Mouse (Mus musculus) lung, adult 2 months (tissue): ENCODE data around the gene Man2b1. TPM values are rescaled to one million over a fixed set of nuclear protein-coding genes. Genes with fewer than 3 reads are reported as not detected.

ENCODE experiments used
- DNase-seq: peaks from one replicate; pipeline ENCODE4 v3.0.0; 2022
- H3K4me1 ChIP-seq: fragments of 200-500 bp; 2 replicates; pipeline ENCODE4 v1.6.1; 2011; ENCODE audit warnings: low read length; ENCODE audit not compliant: control insufficient read depth, insufficient read depth
- H3K4me3 ChIP-seq: fragments of 200-500 bp; replicated peaks from 2 replicates; pipeline ENCODE3; 2011; ENCODE audit warnings: low read depth, mild to moderate bottlenecking, control low read depth, low read length; ENCODE audit errors: extremely low read depth
- CTCF ChIP-seq: fragments of 200-500 bp; IDR thresholded peaks from 2 replicates; pipeline ENCODE4 v1.5.1; 2011; ENCODE audit warnings: mild to moderate bottlenecking, low read length, control low read depth; ENCODE audit not compliant: insufficient read depth
- POLR2A ChIP-seq: fragments of 200-500 bp; IDR thresholded peaks from 2 replicates; pipeline ENCODE4 v1.6.1; 2011; ENCODE audit warnings: low read depth, mild to moderate bottlenecking, control low read depth, low read length, borderline replicate concordance; ENCODE audit errors: extremely low read depth
- WGBS: fragments of 180-500 bp; shearing (Covaris S2); methylation state at CpG from one replicate; pipeline ENCODE4 v1.1.7; 2018; 5-methylcytosine and 5-hydroxymethylcytosine counted together
- polyA plus RNA-seq: library from polyadenylated mRNA; depleted of rRNA; stranded (reverse); fragments of >200 nt; gene quantifications from 2 replicates; pipeline ENCODE4 v1.2.3, GENCODE M21; 2012

The Man2b1 gene
- polyA plus RNA-seq, 1 experiment, result 87.1 TPM

GRCm38 (mm10) chr8:85043619-85044018, 39.5 kb upstream of the Man2b1 start:
- Histone ChIP-seq H3K4me3 (no peak overlapping the region), H3K4me1 (peaks cover under 1% of the 10 kb centered on the region; the same call in 1 of the 2 replicates)
- no peak for DNase-seq
- no peak for TF ChIP-seq CTCF
- no peak for TF ChIP-seq POLR2A
- 89% methylated on average over 6 of the region's 6 CpGs for WGBS

GRCm38 (mm10) chr8:85057367-85057766, 25.7 kb upstream of the Man2b1 start:
- WGBS, result 74% methylated on average over 7 of the region's 7 CpGs
- peaks cover 2% of the 10 kb centered on the region; the same call in 1 of the 2 replicates for H3K4me1 ChIP-seq
- TF ChIP-seq POLR2A (no peak), CTCF (no peak)
- no peak for DNase-seq
- no peak overlapping the region for H3K4me3 ChIP-seq

- peak within 1 kb of the TSS; percentile 93 for H3K4me3 ChIP-seq
- H3K4me1 ChIP-seq, result peaks cover 2% of the 10 kb centered on the region; the same call in 1 of the 2 replicates
- DNase-seq, result peak; percentile 88
- TF ChIP-seq POLR2A (peak; percentile 36; the same call in 1 of the 2 replicates), CTCF (no peak)
- 1% methylated on average over 53 of the region's 53 CpGs for WGBS
Measured at GRCm38 (mm10) chr8:85059879-85060616, 23.0 kb upstream of the Man2b1 start, which contains the start of gene Fbxw9. Gene Fbxw9 (plus strand): TSS chr8:85060055.

- Histone ChIP-seq H3K4me1 (peaks cover 2% of the 10 kb centered on the region; the same call in 1 of the 2 replicates), H3K4me3 (no peak overlapping the region)
- DNase-seq, result no peak
- 95% methylated on average over 4 of the region's 4 CpGs for WGBS
- TF ChIP-seq CTCF (no peak), POLR2A (no peak)
Measured at GRCm38 (mm10) chr8:85062603-85063002, 20.5 kb upstream of the Man2b1 start.

- no peak overlapping the region for H3K4me3 ChIP-seq
- WGBS, result 40% methylated on average over 2 of the region's 2 CpGs
- TF ChIP-seq POLR2A (no peak), CTCF (no peak)
- no peak for DNase-seq
- H3K4me1 ChIP-seq, result peaks cover 2% of the 10 kb centered on the region; the same call in 1 of the 2 replicates
Measured at GRCm38 (mm10) chr8:85065213-85065612, 17.9 kb upstream of the Man2b1 start.

- TF ChIP-seq CTCF (no peak), POLR2A (no peak)
- 96% methylated on average over 2 of the region's 2 CpGs for WGBS
- H3K4me1 ChIP-seq, result peaks cover 3% of the 10 kb centered on the region
- DNase-seq, result no peak
- H3K4me3 ChIP-seq, result no peak overlapping the region
Measured at GRCm38 (mm10) chr8:85067155-85067554, 15.9 kb upstream of the Man2b1 start.

- no peak for DNase-seq
- Histone ChIP-seq H3K4me3 (no peak within 1 kb of the TSS), H3K4me1 (peaks cover 7% of the 10 kb centered on the region)
- TF ChIP-seq CTCF, result no peak
- TF ChIP-seq POLR2A, result no peak
Measured at GRCm38 (mm10) chr8:85067982-85068381, 15.1 kb upstream of the Man2b1 start, which contains the start of gene Gm5741. Gene Gm5741 (minus strand): TSS chr8:85067982.

GRCm38 (mm10) chr8:85071041-85071440, 12.0 kb upstream of the Man2b1 start:
- DNase-seq, result no peak
- 70% methylated on average over 5 of the region's 5 CpGs for WGBS
- no peak overlapping the region for H3K4me3 ChIP-seq

GRCm38 (mm10) chr8:85071514-85072281, 11.4 kb upstream of the Man2b1 start, which contains the start of gene Dhps:
Gene Dhps (plus strand): TSS chr8:85071757.
- peak; percentile 88 for DNase-seq
- H3K4me3 ChIP-seq, result peak within 1 kb of the TSS; percentile 79
- peaks cover 8% of the 10 kb centered on the region for H3K4me1 ChIP-seq
- no peak for TF ChIP-seq CTCF
- TF ChIP-seq POLR2A, result peak; percentile 64
- WGBS, result under 1% methylated on average over 68 of the region's 68 CpGs

More at GRCm38 (mm10) chr8:85071041-85071440, 12.0 kb upstream of the Man2b1 start:
- peaks cover 8% of the 10 kb centered on the region for H3K4me1 ChIP-seq
- TF ChIP-seq CTCF (no peak), POLR2A (no peak)

GRCm38 (mm10) chr8:85072364-85072929, 10.6 kb upstream of the Man2b1 start:
- 30% methylated on average over 9 of the region's 9 CpGs for WGBS
- DNase-seq, result no peak
- Histone ChIP-seq H3K4me1 (peaks cover 8% of the 10 kb centered on the region), H3K4me3 (peak overlapping the region; percentile 79)
- TF ChIP-seq CTCF, result no peak
- TF ChIP-seq POLR2A, result no peak
